Mouse (Mus musculus) limb, embryonic 10.5 days (tissue): Measurements from ENCODE around the gene Hist2h3b. TPM values are rescaled to one million over a fixed set of nuclear protein-coding genes. Genes with fewer than 3 reads are reported as not detected.
A peak's percentile ranks its signal among the peaks of the same experiment; 100 is the strongest.
"Not testable (repeated sequence)": the region's sequence is repeated elsewhere in the genome, so short reads cannot be mapped to it uniquely, and the experiment has no call there.

Experiments
- DNase-seq: peaks from one replicate; pipeline ENCODE4 v3.0.0-alpha.2; 2017; ENCODE audit warnings: low spot score
- H3K27ac ChIP-seq: fragments of 300-500 bp; sonication (generic); 2 replicates; pipeline ENCODE4 v1.5.1; 2016; ENCODE audit warnings: mild to moderate bottlenecking
- H3K27me3 ChIP-seq: fragments of 300-500 bp; sonication (generic); 2 replicates; pipeline ENCODE4 v1.6.1; 2016; ENCODE audit warnings: low read depth, mild to moderate bottlenecking; ENCODE audit not compliant: poor library complexity, severe bottlenecking
- H3K36me3 ChIP-seq: fragments of 300-500 bp; sonication (generic); 2 replicates; pipeline ENCODE4 v1.6.1; 2016; ENCODE audit warnings: mild to moderate bottlenecking, moderate library complexity
- H3K4me1 ChIP-seq: fragments of 300-500 bp; sonication (generic); 2 replicates; pipeline ENCODE4 v1.6.1; 2016
- H3K4me3 ChIP-seq: fragments of 300-500 bp; sonication (generic); 2 replicates; pipeline ENCODE4 v1.5.1; 2016; ENCODE audit warnings: mild to moderate bottlenecking, moderate library complexity
- H3K9me3 ChIP-seq: fragments of 300-500 bp; sonication (generic); replicated peaks from 2 replicates; pipeline ENCODE4 v1.6.1; 2016; ENCODE audit warnings: mild to moderate bottlenecking
- WGBS: fragments of 180-500 bp; shearing (Covaris S2); methylation state at CpG from one replicate; pipeline ENCODE4 v1.1.7; 2016; 5-methylcytosine and 5-hydroxymethylcytosine counted together
- polyA plus RNA-seq: library from polyadenylated mRNA; unstranded; fragments of >200 nt; fragmentation: Nextera tagmentation; extraction: Ambion mirVana; gene quantifications from 2 replicates; pipeline ENCODE4 v1.2.1, GENCODE M21; 2016

Gene Hist2h3b
- 48.3 and 54.0 TPM in 2 replicates for polyA plus RNA-seq

DNA sequence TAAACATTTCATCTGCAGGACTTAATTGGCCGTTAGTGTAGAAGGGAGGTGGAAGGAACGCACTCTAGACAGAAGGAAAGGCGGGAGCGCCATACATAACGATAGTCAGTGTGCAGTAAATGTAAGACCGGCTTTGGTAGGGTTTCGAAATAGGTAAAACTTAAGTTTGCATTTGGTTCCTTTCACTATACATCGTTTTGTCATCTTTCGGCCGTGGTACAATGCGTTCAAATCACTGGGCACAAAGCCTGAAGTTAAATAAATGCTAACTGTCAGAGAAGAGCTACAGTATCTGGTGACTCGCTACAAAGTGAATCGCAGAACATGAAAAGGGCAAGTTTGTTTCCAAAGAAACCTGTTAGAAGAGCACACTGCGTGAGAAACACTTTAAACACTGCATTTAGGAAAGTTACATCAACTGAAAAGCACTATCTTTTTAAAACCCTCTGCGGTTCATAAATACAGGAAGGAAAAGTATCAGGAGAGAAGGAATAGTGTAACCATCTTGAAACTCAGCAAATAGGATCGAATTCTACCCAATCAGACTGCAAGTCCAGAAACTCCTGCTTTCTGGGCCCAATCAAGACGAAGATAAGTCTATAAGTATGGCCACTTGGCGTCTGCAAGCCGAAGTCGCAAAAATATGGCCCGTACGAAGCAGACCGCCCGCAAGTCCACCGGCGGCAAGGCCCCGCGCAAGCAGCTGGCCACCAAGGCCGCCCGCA lies at the start of gene Hist2h3b:
TSS of gene Hist2h3b (plus strand) at position 604 of the 725 bp plus-strand sequence.
- Histone ChIP-seq H3K4me1 (peaks cover 36% of the 10 kb centered on the region), H3K27ac (peak within 1 kb of the TSS; percentile 93), H3K4me3 (peak within 1 kb of the TSS; percentile 62), H3K27me3 (no peaks in the 10 kb centered on the region), H3K9me3 (no peaks in the 10 kb centered on the region), H3K36me3 (no peaks in the 10 kb centered on the region)
- 26% methylated on average over 30 of the region's 30 CpGs for WGBS
- DNase-seq = peak; percentile 81

- WGBS = under 1% methylated on average over 12 of the region's 12 CpGs
- DNase-seq = peak; percentile 61
These were observed 49.2 kb upstream of the Hist2h3b start for GRCm38 (mm10) chr3:96219191-96219641.

GRCm38 (mm10) chr3:96219661-96220130 lies 48.8 kb upstream of the Hist2h3b start, which contains the start of the genes Bola1 and Hist2h2ab:
Gene Bola1, minus strand, starts transcription at chr3:96219709.
Gene Hist2h2ab, plus strand, starts transcription at chr3:96219865.
- whole genome bisulfite sequencing = under 1% methylated on average over 37 of the region's 37 CpGs
- DNase-seq = peak; percentile 82

More at GRCm38 (mm10) chr3:96219191-96219641, 49.2 kb upstream of the Hist2h3b start:
- Histone ChIP-seq H3K4me3 (peak overlapping the region; percentile 65), H3K27me3 (no peaks in the 10 kb centered on the region), H3K36me3 (no peaks in the 10 kb centered on the region), H3K27ac (peak overlapping the region; percentile 97), H3K4me1 (peaks cover 28% of the 10 kb centered on the region), H3K9me3 (no peaks in the 10 kb centered on the region)

DNA sequence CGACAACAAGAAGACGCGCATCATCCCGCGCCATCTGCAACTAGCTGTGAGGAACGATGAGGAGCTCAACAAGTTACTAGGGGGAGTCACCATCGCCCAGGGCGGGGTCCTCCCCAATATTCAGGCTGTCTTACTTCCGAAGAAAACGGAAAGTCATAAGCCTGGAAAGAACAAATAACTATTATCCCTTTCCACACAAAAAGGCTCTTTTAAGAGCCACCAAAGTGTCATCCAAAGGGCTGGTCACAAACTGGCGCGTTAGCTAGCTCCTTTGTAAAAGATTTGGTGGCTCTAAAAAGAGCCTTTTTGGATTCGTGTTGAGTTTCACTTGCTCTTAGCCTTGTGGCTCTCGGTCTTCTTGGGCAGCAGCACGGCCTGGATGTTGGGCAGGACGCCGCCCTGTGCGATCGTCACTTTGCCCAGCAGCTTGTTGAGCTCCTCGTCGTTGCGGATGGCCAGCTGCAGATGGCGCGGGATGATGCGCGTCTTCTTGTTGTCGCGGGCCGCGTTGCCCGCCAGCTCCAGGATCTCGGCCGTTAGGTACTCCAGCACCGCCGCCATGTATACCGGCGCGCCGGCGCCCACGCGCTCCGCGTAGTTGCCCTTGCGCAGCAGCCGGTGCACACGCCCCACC lies 48.2 kb upstream of the Hist2h3b start:
- Histone ChIP-seq H3K27ac (peak overlapping the region; percentile 97), H3K4me3 (peak overlapping the region; percentile 65), H3K4me1 (peaks cover 28% of the 10 kb centered on the region)
- DNase-seq = peak; percentile 59
- H3K9me3 ChIP-seq, H3K36me3 ChIP-seq, H3K27me3 ChIP-seq: not testable (repeated sequence)
- WGBS = under 1% methylated on average over 31 of the region's 47 CpGs

More at GRCm38 (mm10) chr3:96219661-96220130, 48.8 kb upstream of the Hist2h3b start, which contains the start of the genes Bola1 and Hist2h2ab:
- H3K9me3 ChIP-seq = no peaks in the 10 kb centered on the region
- peaks cover 28% of the 10 kb centered on the region for H3K4me1 ChIP-seq
- H3K36me3 ChIP-seq = no peaks in the 10 kb centered on the region
- peak within 1 kb of the TSS; percentile 97 for H3K27ac ChIP-seq
- peak within 1 kb of the TSS; percentile 65 for H3K4me3 ChIP-seq
- H3K27me3 ChIP-seq = no peaks in the 10 kb centered on the region

DNA sequence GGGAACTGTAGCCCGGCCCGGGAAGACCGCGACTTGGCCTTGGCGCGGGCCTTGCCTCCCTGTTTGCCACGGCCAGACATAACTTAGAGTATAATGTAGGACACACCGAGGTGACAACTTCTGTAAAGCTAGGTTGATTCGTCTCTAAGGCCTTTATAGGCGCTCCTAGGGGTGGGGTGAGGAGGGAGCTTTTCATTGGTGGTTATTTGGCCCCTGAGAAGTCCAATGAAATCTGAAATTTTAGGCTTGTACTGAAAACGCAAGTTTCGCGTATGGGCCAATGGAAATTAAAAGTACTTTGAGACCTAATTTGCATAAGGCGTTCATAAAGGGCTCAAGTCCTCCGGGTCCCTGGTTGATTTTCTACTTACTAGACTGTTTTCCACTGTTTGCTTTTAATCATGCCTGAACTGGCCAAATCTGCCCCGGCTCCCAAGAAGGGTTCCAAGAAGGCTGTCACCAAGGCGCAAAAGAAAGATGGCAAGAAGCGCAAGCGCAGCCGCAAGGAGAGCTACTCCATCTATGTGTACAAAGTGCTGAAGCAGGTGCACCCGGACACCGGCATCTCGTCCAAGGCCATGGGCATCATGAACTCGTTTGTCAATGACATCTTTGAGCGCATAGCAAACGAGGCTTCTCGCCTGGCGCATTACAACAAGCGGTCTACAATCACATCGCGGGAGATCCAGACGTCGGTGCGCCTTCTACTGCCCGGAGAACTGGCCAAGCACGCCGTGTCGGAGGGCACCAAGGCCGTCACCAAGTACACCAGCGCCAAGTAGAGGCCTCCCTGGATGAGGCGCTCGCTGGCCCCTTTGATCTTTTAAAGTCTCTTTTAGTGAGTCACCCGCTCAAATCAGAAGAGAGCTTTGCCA lies 47.5 kb upstream of the Hist2h3b start, which contains the start of the genes Hist2h2ac and Hist2h2be:
TSS of gene Hist2h2ac (minus strand) at position 116 of the 875 bp plus-strand sequence.
TSS of gene Hist2h2be (plus strand) at position 355 of the 875 bp plus-strand sequence.
- Histone ChIP-seq H3K36me3 (no peaks in the 10 kb centered on the region), H3K4me3 (peak within 1 kb of the TSS; percentile 65), H3K4me1 (peaks cover 29% of the 10 kb centered on the region), H3K27me3 (no peaks in the 10 kb centered on the region), H3K9me3 (no peaks in the 10 kb centered on the region), H3K27ac (peak within 1 kb of the TSS; percentile 97)
- WGBS = under 1% methylated on average over 43 of the region's 43 CpGs
- DNase-seq = peak; percentile 80

- Histone ChIP-seq H3K9me3 (no peaks in the 10 kb centered on the region), H3K36me3 (no peaks in the 10 kb centered on the region), H3K27ac (peak overlapping the region; percentile 97), H3K4me3 (peak overlapping the region; percentile 65), H3K27me3 (no peaks in the 10 kb centered on the region), H3K4me1 (peaks cover 33% of the 10 kb centered on the region)
- WGBS = 26% methylated on average over 9 of the region's 9 CpGs
- no peak for DNase-seq
These were observed 46.8 kb upstream of the Hist2h3b start for GRCm38 (mm10) chr3:96221640-96222038.

DNA sequence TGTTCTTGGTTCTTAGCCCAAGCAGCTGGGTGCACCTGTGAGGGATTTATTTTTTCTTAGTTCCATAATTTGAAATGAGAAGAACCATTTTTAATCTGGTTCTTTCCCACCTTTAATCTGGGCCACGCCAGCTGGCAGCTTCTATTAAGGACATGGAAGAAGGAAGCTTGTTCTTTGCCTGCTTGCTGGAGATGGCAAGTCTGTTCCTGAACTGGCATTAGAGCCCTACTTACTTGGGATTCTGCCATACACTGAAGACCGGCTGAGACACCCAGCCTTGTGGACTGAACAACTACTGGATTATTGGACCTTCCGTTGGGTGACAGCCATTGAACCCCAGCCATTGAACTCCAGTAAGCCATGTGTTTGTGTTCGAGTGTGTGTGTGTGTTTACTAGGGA lies 45.7 kb upstream of the Hist2h3b start:
- H3K27ac ChIP-seq = no peak overlapping the region
- no peak overlapping the region for H3K4me3 ChIP-seq
- no peaks in the 10 kb centered on the region for H3K27me3 ChIP-seq
- WGBS = 93% methylated on average over 4 of the region's 4 CpGs
- H3K36me3 ChIP-seq = no peaks in the 10 kb centered on the region
- H3K9me3 ChIP-seq = no peaks in the 10 kb centered on the region
- H3K4me1 ChIP-seq = peaks cover 33% of the 10 kb centered on the region
- DNase-seq = no peak

GRCm38 (mm10) chr3:96225421-96225820 lies 43.0 kb upstream of the Hist2h3b start:
- no peaks in the 10 kb centered on the region for H3K9me3 ChIP-seq
- peaks cover 25% of the 10 kb centered on the region for H3K4me1 ChIP-seq
- 50% methylated on average over 2 of the region's 2 CpGs for WGBS
- H3K4me3 ChIP-seq = no peak overlapping the region
- no peaks in the 10 kb centered on the region for H3K36me3 ChIP-seq
- DNase-seq = no peak
- H3K27ac ChIP-seq = peak overlapping the region; percentile 66
- H3K27me3 ChIP-seq = no peaks in the 10 kb centered on the region

DNA sequence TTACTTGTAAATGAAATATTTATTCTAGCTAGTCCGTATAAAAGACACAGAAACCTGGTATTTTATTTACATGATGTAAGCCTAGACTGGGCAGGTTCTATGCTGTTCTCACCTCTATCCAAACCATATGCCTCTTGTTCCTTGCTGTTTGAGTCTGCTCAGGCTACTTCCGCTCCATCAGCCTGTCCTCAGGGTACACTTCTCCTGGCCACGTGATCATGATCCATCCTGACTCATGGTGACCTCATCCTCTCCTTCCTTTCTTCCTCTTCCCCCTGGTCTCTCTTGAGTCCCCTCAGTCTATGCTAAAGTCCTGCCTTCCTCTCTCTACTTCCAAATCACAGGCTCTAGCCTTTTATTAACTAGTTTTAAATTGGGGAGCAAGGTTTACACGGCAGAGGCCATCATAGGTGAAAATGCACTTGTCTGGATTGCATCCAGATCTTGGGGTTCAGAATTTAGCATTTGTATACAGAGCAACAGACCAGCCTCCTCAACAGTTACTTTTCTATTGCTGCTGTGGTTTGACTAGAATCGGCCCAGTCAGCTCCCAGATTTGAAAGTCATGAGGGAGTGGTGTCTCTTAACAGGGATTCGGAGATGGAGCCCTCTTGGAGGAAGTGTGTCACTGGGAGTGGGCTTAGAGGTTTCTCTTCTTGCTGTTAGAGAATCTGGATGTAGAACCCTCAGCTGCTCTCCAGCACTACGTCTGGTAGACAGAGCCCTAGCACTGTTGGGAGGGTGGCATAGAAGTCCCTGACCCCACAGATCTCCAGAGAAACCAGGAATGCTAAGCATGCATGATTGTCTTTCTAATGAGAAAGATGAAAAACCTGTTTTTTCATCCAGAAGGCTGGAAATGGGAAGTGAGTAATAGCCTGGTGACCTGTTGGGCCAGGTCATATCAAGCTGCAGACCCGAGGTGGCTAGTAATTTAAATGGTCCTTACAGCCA lies 41.5 kb upstream of the Hist2h3b start:
- no peaks in the 10 kb centered on the region for H3K9me3 ChIP-seq
- no peak for DNase-seq
- H3K4me1 ChIP-seq = peaks cover 15% of the 10 kb centered on the region
- peak overlapping the region; percentile 51 for H3K27ac ChIP-seq
- no peak overlapping the region for H3K4me3 ChIP-seq
- no peaks in the 10 kb centered on the region for H3K27me3 ChIP-seq
- WGBS = 71% methylated on average over 8 of the region's 8 CpGs
- H3K36me3 ChIP-seq = no peaks in the 10 kb centered on the region

- H3K36me3 ChIP-seq = no peaks in the 10 kb centered on the region
- H3K27me3 ChIP-seq = no peaks in the 10 kb centered on the region
- H3K9me3 ChIP-seq = no peaks in the 10 kb centered on the region
- H3K4me3 ChIP-seq = no peak overlapping the region
- no peak overlapping the region for H3K27ac ChIP-seq
- WGBS = 66% methylated on average over 2 of the region's 2 CpGs
- peaks cover 11% of the 10 kb centered on the region for H3K4me1 ChIP-seq
- DNase-seq = no peak
These were observed 39.6 kb upstream of the Hist2h3b start for GRCm38 (mm10) chr3:96228828-96229227.

GRCm38 (mm10) chr3:96230404-96230803 lies 38.0 kb upstream of the Hist2h3b start:
- H3K27me3 ChIP-seq = no peaks in the 10 kb centered on the region
- no peak overlapping the region for H3K4me3 ChIP-seq
- peaks cover 8% of the 10 kb centered on the region for H3K4me1 ChIP-seq
- WGBS = 86% methylated on average over 2 of the region's 2 CpGs
- no peaks in the 10 kb centered on the region for H3K36me3 ChIP-seq
- H3K27ac ChIP-seq = no peak overlapping the region
- no peaks in the 10 kb centered on the region for H3K9me3 ChIP-seq
- DNase-seq = no peak
